Mouse (Mus musculus) neural tube, embryonic 10.5 days (tissue): ENCODE measurements around the gene Yif1a.
"Not testable (repeated sequence)": the region's sequence is repeated elsewhere in the genome, so short reads cannot be mapped to it uniquely, and the experiment has no call there.

Experiments used
- DNase-seq: peaks from one replicate; pipeline ENCODE4 v3.0.0-alpha.2; 2017; ENCODE audit warnings: low spot score; ENCODE audit errors: extremely low spot score

Gene Yif1a

GRCm38 (mm10) chr19:5083961-5084833, 4.1 kb upstream of the Yif1a start:
- DNase-seq: no peak

- DNase-seq: no peak
Measured at GRCm38 (mm10) chr19:5084834-5085144, 3.5 kb upstream of the Yif1a start.

- peak; percentile 32 for DNase-seq
Measured at GRCm38 (mm10) chr19:5085145-5085863, 3.0 kb upstream of the Yif1a start, which contains the start of gene Tmem151a. TSS of gene Tmem151a (minus strand) at chr19:5085531.

- not testable (repeated sequence) for DNase-seq
Measured at GRCm38 (mm10) chr19:5086533-5086932, 1.8 kb upstream of the Yif1a start.

- DNase-seq: no peak
Measured at GRCm38 (mm10) chr19:5089324-5089723, 986 bp downstream of the Yif1a start.

GRCm38 (mm10) chr19:5092083-5092482, 3.7 kb downstream of the Yif1a start:
- DNase-seq: no peak

- DNase-seq: no peak
Measured at GRCm38 (mm10) chr19:5093481-5094242, 5.3 kb downstream of the Yif1a start.

- DNase-seq: peak; percentile 99
Measured at GRCm38 (mm10) chr19:5094243-5094632, 5.9 kb downstream of the Yif1a start.

- no peak for DNase-seq
Measured at GRCm38 (mm10) chr19:5094746-5095417, 6.5 kb downstream of the Yif1a start.

GRCm38 (mm10) chr19:5095887-5096474, 7.6 kb downstream of the Yif1a start:
- no peak for DNase-seq

- DNase-seq: peak; percentile 39
Measured at GRCm38 (mm10) chr19:5097521-5098362, 9.4 kb downstream of the Yif1a start.

GRCm38 (mm10) chr19:5098363-5099143, 10.2 kb downstream of the Yif1a start, which contains the start of gene Cnih2:
TSS of gene Cnih2 (minus strand) at chr19:5098521.
- peak; percentile 72 for DNase-seq

GRCm38 (mm10) chr19:5106074-5106473, 17.7 kb downstream of the Yif1a start:
- no peak for DNase-seq

- peak; percentile 98 for DNase-seq
Measured at GRCm38 (mm10) chr19:5106731-5107191, 18.4 kb downstream of the Yif1a start, which contains the start of gene Rab1b. TSS of gene Rab1b (minus strand) at chr19:5107072.

- DNase-seq: no peak
Measured at GRCm38 (mm10) chr19:5107556-5108270, 19.4 kb downstream of the Yif1a start.

- DNase-seq: no peak
Measured at GRCm38 (mm10) chr19:5108271-5108575, 19.9 kb downstream of the Yif1a start.

GRCm38 (mm10) chr19:5108702-5109101, 20.4 kb downstream of the Yif1a start:
- no peak for DNase-seq

- no peak for DNase-seq
Measured at GRCm38 (mm10) chr19:5109659-5110453, 21.5 kb downstream of the Yif1a start.
